Mouse (Mus musculus): Measurements from ENCODE around the gene Npas2.

DNA sequence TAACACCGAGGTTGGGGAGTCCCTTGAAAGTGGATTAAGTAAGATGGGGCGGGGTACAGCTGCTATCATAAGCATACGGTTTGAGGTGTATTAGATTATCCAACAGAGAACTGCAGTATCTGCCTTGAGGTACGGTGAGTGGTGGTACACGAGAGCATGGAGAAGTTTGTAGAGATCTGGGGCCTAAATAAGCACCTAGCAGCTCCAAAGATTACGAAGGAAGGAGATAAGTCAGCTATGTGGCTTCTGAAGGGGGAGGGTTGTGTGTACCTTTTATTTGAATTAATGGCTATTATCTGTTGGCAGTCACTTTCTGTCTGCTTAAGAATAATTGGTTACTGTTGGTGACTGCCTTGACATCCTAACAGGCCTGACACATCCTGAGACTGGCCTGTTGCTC lies 176.9 kb downstream of the Npas2 start:
- TF ChIP-seq CTCF (IDR thresholded peaks at IDR 0.05; ENCODE audit: insufficient read depth, low read depth, low read length) (no peak), POLR2A (IDR thresholded peaks at IDR 0.05; ENCODE audit: insufficient read depth, low read depth, low read length) (no peak)
